Mouse (Mus musculus) mouse trophoblast stem cell (cell line): ENCODE results near the gene Zc4h2.

Source experiments
- in situ Hi-C, 2 experiments: fragments of 300-500 bp; cut with MseI, MboI; formaldehyde crosslinking; loops; 2 replicates in 1 of 2; 3 replicates in 1 of 2; pipeline ENCODE4 v1.15.1; 2025

The Zc4h2 gene

DNA sequence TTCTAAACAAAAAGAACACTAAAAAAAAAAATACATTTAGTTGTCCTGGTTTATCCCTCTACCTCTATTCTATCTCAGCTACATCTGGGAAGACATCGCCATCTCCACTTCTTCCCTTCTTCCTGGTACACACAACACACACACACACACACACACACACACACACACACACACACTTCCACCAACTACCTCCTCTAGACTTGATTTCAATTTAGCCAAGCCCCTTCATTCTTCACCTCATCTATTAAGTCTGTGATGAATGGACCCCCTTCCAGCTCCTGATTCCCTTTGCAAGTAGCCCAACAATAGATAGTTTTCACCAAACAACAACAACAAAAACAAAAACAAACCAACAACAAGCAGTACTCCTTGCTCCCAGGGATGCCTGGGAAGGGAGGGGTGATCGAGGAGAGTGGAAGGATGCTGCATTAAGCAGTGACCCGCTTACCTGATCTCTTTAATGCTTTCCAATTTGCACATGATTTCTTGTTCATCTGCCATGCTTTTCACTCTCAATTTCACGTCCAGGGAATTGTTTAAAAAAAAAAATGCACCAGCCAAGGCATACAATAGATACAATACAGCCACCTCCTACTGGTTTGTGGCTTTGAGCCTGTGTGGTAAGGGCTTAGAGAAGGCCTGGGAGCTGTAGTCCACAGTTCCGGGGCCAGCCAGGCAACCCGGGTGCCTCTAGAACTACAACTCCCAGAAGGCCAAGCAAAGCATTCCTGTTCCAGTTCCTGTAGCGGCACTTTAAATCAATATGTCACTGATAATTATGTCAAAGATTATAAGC is at the start of gene Zc4h2:
Gene Zc4h2 (minus strand): TSS at position 706 of the 796 bp plus-strand sequence.
- in situ Hi-C loops: no loop called here

- in situ Hi-C loops: no loop called here
These were observed 28.8 kb upstream of the Zc4h2 start for GRCm38 (mm10) chrX:95687119-95687518.

GRCm38 (mm10) chrX:95682206-95682605 is 23.9 kb upstream of the Zc4h2 start:
- in situ Hi-C loops: no loop called here

- in situ Hi-C loops: no loop called here
These were observed 333 bp upstream of the Zc4h2 start for GRCm38 (mm10) chrX:95658600-95659084.

GRCm38 (mm10) chrX:95600609-95601008 is 57.7 kb downstream of the Zc4h2 start:
- in situ Hi-C loops: no loop called here
